Mouse (Mus musculus) cerebellum, postnatal 25 days (tissue): Measurements from ENCODE around the gene D2hgdh.

Experiments
- DNase-seq, 2 experiments: peaks; one replicate each; pipeline ENCODE4 v3.0.0; 2021; ENCODE audit warnings: mixed read lengths in 2 of 2

Gene D2hgdh

DNA sequence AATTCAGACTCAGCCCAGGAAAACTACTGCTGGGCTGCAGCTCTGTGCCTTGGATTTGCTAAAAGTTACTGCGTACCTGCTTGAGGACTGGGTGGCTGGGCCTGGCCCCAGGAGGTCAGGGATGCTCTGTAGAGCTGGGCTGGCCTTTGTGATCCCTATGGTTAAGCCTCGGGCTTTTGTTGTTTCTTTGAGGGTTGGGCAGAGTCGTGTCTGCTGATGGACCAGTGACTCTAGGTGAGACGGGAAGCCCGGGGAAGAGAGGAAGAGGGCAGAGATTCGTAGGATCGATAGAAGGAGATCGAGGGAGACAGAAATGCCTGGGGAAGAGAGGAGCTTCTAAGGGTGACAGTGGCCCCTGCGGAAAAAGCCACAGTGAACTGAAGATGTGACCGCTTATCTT is at the start of gene D2hgdh:
TSS of gene D2hgdh (plus strand) at position 301 of the 400 bp plus-strand sequence.
- peak in 1 of 2 experiments; percentile 48 for DNase-seq

DNA sequence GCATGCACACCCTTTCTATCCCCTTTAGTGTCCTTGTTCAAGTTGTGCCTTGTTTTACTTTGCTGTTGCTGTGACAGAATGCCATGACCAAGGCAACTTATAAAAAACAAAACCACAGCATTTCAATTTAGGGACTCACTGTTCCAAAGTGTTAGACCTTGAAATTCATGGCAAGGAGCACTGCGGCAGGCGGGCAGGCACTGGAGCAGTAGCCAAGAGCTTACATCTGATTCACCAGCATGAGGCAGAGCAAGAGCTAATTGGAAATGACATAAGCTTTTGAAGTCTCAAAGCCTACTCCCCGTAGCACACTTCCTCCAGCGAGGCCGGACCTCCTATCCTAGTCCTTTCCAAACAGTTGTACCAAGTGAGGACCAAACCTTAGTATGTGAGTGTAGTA is 48.0 kb upstream of the D2hgdh start:
- DNase-seq, result no peak

DNA sequence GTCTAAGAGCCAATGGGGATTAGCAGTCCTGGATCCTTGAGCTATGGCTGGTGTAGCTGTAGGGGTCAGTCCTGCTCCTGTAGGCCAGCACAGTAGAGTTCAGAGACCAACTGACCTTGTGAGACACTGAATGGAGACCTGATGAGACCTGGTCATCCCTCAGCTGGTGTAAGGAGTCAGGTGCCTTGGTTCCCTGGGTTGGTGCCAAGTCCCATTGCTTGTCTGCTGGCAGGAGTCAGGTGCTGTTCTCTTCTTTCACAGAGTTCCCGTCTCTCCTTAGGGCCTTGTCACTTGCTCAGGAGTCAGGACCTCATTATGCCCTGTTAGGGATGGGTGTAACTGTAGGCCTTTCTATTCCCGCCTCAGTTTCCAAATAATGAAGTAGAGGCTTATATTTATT is 37.8 kb upstream of the D2hgdh start:
- peak; percentile 22 to 61 for DNase-seq

DNA sequence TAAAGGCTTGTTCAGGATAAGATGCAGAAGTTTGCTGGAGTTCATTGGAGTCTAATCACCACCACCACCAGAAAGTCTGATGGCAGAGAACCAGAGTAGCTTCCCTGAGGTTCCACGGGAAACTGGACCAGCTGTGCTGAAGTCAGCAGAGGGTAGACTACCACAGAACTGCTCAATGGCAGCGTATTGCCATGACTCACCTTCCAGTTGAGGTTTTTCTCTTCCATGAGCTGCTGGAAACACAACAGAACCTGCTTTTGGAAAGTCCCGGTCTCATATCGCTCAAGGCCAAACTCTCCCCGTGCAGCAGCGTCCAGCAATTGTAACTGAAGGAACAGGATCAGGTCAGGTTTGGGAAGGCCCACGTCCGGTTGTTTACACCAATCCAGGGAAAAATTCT is 30.2 kb upstream of the D2hgdh start:
- no peak for DNase-seq

DNA sequence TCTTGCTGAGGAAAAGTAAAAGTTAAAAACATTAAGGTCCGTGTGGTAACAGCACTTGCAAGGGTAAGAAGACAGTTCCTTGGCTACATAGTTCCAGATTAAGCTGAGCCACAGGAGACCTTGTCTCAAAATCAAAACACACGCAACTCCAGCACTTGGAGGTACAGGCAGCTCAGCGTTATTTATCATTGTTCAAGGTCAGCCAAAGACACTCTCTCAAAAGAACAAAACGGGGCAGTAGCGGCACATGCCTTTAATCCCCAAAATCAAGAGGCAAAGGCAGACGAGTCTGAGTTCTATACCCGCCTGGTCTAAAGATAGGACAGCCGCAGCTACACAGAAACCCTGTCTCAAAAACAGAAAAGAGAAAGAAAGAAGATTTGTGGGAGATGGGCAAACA is 28.8 kb upstream of the D2hgdh start:
- no peak for DNase-seq

DNA sequence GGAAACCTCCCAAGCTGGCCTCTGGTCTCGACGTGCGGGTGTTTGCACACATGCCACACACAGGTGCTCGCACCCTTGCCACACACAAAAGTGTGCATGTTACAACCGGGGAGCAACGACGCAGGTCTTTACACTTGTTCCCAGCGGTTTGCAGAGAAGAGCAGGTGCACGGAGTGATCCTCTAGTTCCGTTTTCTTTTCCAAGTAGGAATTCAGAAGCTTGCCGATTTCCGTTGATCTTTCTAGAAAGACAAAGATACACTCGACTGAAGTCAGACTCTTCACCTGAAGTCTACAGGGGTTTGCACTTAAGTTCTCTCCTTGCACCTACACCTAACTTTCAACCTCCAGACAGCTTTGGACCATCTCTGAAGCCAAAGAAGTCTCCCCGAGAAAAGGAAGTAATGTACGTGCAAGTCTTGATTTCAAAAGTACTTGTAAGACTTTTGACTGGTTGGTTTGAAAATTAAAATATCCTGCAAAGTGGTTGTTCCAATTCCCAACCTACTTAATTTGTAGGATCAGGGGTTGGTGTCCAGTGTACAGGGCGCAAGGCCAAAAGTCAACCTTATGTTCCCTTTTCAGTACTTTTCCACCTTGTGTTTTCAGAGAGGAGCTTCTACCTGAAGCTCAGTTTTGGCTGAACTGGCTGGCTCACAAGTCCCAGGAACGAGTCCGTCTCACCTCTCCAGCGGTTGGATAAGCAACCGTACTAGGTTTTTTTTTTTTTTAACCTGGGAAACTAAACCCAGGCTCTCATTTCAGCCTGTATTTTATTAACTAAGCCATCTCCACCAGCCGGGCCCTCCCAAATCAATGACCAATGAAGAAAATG is 23.8 kb upstream of the D2hgdh start:
- DNase-seq, result no peak

DNA sequence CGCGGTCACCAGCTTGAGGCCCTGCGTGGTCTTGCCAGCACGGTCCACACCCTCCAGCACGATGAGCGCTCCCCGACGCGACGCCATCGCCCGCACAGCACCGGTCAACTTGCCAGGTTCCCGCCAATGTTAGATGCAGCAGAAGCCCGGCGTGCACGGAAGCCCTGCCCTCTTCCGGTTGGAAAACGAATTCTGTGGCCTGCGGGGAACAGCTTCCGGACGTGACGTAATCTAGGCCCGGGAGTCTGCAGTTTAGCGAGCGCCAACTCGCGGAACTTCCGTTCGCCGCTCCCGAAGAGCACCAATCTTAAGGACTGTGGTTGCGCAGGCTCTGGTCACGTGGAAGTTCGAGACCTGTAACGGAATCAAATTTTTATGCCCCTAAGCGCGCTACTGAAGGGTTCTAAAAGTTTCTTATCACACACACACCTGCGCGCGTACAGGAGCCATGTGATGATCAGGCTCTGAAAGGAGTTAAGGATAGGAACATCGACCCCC is 22.9 kb upstream of the D2hgdh start, which contains the start of gene Dtymk:
TSS of gene Dtymk (minus strand) at position 194 of the 498 bp plus-strand sequence.
- DNase-seq, result peak; percentile 90 to 94

DNA sequence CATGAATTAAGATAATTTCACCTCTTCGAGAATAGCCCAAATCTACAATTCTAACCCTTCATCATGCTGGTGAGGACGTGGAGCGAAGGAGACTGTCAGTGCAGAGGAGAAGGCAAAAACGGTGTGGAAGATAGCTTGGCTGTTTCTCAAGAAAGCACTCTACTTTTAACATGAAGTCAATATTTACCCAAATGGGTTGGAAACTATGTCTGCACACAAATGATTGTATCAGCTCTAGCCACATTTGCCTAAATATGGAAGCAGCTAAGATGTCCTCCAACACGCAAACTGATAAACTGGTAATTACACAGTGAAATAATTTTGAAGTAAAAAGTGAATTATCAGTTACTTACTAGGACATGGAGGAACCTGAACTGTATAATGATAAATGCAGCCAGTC is 21.9 kb upstream of the D2hgdh start:
- no peak for DNase-seq

DNA sequence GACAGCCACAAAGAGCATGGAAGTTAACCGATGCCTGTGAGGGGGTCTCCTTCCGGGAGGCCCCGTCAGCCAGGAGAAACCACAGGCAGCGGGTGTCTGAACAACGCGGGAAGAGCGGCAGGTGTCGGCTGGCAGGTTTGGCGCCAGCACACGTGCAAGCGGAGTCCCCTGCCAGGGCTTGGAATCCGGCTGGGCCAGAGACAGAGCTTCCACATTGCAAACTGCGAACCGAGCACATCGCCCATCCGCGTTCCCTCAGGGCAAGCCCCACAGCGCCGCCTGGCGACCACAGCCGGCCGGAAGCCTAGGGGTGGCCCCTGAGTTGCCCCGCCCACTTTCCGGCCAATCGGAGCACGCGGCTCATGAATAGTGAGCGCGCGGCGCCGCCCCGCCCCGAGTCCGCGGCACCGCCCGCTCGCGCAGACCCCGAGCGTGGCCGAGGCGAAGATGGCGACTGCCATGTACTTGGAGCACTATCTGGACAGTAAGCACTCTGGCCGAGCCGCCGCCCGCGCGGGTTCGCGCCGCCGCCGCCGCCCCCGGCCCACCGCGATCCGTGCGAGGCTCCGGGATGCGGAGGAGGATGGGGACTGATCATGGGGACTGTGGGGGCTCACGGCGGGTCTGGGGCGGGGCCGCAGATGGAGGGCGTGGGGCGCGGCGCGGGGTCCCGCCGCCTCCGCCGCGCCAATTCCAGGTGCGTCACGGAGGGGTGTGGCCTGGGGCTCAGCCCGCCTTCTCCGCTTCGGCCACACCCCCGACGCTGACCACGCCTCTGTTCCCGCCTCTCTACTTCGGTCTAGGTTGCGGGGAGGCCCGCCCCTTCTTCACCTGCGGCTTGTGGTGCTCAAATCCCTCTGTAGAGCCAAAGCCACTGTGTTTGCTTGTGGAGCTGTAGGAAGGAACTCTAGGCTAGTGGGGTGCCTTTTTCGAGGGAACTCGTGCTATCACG is 20.9 kb upstream of the D2hgdh start, which contains the start of gene Ing5:
TSS of gene Ing5 (plus strand) at position 410 of the 952 bp plus-strand sequence.
- DNase-seq, result peak; percentile 100

DNA sequence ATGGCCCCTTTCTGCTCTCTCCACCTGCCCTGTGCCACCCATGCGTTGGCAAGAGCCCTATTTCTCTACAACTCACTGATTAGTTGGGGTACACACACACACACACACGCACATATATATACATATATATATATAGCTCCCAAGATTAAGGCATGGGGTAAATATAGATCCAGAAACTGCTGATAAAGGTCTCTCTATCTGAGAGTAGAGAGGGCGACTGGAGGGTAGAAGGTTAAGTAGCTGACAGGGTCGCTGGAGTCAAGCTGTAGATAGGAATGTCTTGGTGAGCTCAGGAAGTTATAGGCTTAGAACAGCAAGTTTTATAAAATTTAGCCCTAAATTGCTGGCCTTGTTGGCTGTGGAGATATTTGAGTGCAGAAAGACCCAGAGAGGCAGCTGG is 19.9 kb upstream of the D2hgdh start:
- no peak for DNase-seq

DNA sequence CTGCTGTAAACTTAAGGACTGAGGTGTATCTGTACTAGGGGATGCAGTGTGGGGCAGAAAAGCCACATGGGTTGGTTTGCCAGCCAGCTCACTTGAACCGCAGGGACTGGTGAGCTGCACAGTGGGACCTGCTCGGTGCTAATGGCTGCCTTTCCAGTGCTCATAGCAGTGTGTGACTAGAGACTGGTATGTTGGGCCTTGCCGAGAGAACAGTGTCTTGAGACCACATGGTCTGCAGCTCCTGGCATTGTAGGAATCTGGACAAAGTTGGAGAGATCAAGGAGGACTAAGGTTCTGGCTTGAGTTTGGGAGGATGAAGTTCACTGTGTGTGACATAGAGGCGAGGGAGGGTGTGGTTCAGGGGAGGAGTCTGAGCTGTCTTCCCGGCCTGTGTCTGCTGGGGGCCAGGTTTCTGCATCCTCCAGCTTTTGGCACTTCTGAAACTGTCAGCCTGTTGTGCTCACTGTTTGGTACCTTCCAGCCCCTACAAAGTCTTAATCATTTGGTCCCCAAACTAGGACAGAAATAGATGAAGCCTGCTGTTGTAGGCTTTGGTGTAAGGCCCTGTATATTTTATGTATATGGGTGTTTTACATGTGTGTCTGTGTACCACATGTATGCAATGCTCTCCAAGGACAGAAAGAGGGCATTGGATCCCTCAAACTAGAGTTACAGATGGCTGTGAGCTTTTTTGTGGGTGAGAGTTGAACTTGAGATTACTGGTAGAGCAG is 19.3 kb upstream of the D2hgdh start:
- DNase-seq, result no peak

DNA sequence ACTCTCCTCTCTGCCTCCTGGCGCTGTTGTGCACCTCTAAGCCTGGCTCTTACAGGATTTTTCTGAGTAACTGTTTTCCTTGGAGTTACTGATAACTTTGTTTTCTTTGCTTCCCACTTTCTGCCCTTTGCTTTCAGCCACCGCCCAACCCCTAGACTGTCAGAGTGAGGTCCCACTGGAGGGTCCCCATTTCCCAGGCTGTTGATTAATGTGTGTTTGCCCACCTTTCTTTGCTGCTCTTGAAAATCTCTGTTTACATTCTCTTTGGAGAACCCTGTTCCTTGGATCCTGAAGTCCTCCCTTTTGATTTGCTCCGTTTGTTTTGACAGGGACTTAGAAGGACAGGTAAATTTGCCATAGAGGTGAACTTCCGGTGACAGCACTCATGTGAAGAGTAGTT is 15.8 kb upstream of the D2hgdh start:
- no peak for DNase-seq

DNA sequence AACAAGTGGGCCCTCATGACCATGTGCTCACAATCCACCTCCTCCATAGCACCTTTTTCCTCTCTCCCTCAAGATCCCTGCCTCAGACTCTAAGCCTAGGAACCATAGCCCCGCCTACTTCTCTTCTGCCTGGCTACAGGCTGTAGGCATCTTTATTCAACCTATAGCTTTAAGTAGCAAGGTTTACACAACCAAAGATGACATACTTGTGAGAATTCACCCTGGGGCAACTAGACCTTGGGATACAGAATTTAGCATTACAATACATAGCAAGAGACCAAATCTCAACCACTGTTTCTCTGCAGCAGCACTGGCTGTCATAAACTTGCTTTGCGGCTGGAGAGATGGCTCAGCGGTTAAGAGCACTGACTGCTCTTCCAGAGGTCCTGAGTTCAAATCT is 14.7 kb upstream of the D2hgdh start:
- no peak for DNase-seq

DNA sequence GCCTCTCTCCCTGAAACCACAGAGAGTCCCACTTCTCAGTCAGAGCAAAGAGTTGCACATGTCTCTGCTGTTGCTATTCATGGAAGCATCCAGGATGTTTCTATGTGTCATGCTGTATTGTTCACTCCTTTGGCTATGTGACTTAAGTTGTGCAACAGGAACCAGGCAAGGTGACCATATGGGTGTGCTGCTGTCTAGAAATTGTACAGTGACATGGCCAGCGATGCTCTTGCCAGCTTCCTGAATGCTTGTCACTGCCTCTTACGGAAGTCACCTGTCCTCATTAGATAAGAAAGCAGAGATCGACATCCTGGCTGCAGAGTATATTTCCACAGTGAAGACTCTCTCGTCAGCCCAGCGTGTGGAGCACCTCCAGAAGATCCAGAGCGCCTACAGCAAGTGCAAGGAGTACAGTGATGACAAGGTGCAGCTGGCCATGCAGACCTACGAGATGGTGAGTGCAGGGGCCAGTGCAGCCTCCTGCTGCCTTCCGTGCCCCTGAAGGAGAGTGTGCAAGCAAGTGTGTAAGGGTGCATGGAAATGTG is 13.1 kb upstream of the D2hgdh start:
- peak; percentile 44 to 54 for DNase-seq

DNA sequence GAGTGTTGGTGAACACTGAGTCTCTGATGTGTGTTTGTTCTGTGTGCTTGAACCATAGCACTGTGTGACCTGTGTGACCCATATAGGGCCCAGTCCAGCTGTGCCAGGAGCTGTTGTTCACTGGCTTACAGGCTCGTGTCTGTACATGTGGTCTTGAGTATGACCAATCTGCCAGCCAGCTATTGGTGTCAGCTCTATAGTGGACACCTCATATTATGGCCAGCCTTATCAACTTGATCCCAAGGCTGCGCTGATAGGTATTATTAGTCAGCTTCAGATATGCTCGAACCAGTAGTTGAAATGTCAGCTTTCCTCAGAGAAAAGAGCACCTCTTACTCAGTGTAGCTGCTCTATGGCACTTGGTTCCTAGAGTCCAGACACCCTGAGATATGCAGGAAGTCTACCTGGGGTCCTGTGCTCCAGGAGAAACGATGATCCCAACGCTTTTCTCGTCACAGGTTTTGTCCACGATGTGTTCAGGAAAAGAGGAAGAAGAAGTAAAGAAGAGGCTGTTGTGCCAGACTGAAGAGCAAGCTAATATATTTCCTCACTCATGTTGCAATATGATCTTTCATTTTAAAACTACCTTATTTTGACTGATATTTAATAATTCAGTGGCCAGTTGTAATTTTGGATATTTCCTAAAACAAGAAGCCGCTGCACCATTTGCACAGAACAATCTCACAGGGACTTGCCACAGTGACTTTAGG is 6.7 kb upstream of the D2hgdh start:
- DNase-seq, result no peak

DNA sequence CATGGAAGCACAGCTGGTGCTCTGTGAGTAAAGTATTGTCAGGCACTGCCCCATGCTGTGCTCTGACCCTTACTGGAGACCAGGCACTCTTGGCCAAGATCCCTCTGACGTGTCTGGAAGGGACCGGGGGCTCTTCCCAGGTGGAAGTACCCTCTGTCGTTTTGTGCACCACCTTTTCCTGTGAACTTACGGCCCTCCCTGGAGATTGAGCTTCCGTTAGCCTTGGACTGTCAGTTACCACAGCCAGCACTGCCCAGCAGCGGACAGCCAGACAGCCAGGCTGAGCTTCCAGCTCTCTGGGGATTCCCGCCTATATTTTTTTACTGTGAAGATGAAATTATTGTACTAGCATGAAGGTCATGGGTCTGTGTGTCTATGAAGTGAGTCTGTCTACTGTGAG is 6.0 kb upstream of the D2hgdh start:
- no peak for DNase-seq

DNA sequence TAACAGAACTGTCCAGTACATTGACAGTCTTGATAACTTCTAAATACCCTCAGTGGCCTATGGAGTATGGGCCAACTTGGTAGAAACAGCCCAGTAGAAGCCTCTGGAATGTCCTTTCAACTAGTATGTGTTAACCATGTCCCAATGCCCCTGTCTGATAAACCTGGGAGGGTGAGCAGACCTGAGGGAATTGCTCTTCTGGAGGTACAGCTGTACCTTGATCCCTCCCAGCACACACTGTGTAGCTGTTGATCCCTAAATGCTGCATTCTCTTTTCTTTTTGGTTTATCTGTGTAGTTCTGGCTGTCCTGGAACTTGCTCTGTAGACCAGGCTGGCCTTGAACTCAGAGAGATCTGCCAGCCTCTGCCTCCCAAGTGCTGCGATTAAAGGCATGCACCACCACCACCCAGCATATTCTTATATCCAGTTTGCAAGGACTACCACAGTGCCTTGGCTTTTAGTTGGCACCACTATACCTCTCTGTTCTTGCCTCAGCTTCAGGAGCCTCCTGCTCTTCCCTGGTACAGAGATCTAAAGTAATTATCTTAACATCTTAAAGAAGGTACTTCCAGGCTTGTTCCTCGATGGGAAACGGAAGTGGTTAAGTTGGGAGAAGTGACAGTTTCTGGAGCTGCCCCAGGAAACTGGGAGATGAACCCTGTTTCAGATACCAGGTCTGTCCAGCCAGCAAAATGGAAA is 763 bp upstream of the D2hgdh start:
- no peak for DNase-seq

DNA sequence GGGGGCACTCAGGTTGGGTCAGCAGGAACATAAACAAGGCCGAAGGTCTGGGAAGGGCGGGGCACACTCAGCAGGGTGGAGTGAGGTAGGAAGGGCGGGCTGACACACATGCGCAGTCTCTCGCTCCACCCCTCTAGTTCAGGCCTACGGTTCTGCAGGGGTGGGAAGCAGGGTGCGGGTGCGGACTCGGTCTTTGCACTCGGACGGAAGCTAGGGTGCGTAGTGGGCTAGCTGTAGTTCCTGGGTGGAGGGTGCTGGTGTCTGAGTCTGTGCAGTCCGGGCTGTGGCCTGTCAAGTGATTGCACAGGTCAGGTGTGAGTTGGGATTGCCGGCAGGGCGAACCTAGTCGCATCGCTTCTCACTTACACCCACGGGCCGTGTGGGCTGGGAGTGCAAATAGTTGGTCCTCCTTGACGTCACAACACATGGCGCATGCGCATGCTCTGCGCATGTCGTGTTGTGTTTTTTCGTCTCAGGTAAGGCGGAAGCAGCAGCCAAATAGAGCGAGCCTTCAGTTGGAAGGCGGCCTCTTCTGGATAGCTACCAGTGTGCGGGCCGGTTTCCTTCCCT is 481 bp downstream of the D2hgdh start:
- peak; percentile 97 to 98 for DNase-seq

DNA sequence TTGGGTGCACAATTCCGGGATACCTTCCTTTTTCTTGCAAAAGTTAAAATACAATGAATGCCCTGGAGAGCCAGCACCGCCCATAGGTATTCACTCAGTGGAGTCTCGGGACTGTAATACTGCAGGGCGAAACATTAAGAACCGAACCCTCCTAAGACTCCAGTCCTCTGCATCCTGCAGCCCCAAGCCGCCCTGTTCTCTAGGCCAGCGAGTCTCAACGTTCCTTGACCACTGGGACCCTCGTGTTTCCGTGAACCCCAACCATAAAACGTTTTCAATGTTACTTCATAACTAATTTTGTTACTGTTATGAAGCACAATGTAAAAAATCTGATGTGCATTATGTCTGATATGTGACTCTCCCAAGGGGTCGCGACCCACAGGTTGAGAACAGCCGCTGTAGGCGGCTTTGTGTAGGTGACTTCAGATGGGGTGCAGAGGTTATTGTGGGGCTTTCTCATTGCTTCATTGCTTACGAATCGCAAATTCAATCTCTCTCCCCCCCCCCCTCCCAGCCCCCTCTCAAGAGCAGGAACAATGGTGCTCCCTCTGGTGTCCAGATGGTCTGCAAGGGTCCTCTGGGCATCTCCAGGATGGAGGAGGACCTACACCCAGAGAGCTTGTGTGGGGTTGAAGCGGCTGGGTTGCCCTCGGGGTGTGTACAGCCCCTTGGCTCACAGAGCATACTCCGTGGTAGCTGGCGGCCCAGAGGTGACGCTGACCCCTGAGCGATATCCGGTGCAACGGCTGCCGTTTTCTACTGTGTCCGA is 1.2 kb downstream of the D2hgdh start:
- DNase-seq, result peak; percentile 37 to 50

DNA sequence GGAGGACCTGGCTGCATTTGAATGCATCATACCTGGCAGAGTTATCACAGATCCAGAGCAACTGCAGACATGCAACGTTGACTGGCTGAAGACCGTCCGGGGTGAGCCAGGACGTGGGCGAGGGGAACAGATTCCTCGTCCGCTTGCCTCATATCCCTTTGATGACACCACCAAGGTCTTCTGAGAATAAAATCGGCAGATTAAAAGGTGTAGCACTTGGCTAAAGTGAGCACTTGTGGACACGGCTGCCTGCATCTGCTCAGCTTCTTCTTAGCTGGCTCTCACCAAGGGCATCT is 1.8 kb downstream of the D2hgdh start:
- no peak for DNase-seq
